Mouse (Mus musculus): ENCODE measurements around the gene Slc34a3. TPM values are rescaled to one million over a fixed set of nuclear protein-coding genes. Genes with fewer than 3 reads are reported as not detected.

The Slc34a3 gene
- total RNA-seq, 2 experiments from 2014 or later, result not detected

DNA sequence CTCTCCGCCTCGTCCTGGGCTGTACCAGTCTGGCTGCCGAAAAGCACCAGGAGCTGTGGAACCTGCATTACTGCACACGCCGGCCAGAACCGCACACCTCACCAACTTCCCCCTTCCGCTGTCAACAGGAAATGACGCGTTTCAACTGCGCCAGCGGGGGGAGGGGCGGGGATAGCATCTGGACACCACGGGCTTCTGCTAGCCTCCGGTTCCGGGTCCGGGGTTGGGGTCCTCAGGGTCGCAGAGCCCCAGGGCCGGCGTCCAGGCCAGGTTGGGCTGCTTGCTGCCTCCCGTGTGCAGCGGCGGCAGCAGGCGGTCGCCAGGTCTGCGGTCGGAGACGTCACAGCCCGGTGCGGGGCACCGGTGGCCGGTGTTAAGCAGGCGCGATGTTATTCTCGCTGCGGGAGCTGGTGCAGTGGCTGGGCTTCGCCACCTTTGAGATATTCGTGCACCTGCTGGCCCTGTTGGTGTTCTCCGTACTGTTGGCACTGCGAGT, 21.2 kb upstream of the Slc34a3 start, which contains the start of gene Tmem203:
Tmem203 (plus strand) TSS at position 156 of the 496 bp plus-strand sequence.
- peak; percentile 78 to 80 for DNase-seq
- intact Hi-C loops (cut with DNase I), result no loop called here

- no peak for DNase-seq
Observed at GRCm38 (mm10) chr2:25252331-25252730, 18.2 kb upstream of the Slc34a3 start.

DNA sequence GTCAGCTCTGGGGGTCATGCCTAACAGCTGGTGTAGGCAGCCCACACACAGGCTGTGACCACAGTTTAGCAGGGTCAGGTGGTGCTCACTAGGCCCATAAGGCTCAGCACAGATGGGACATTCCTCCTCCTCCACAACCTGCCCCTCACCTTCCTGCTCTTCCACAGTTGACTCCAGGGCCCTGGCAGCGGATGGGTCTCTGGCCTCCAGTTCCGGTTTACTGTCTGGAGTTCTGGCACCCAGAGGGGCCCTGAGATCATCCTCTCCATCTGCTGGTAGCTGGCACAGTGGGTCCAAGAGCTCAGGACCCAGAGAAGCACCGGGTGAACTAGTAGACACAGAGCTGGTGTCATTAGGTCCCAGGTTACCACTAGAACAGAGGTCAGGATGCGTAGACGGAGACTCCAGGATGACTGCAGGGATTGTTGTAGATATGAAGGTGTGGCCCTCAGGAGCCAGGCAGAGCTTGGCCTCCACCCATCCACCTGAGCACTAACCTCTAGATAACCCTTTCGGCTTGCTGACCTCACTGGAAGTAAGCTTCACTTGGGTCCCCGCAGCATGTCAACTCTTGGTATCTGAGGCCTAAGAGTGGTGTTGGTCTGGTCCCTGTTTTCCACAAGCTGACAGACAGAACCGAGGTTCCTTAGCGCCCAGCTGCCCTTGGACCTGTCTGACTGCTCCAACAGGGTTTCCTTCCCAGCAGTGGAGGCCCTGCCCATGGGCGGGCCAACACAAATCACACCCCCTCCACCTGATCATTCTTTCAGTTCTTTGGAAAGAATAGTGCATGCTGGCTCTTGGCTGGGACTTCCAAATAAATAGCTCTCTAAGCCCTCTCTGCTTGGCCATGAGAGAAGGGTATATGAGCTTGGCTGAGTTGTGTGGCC, 12.3 kb upstream of the Slc34a3 start, which contains the start of gene AL732309.1:
AL732309.1 (minus strand) TSS at position 681 of the 890 bp plus-strand sequence.
- no peak for DNase-seq
- intact Hi-C loops (cut with DNase I), result no loop called here

More at GRCm38 (mm10) chr2:25252331-25252730, 18.2 kb upstream of the Slc34a3 start:
- intact Hi-C loops (cut with DNase I), result no loop called here

DNA sequence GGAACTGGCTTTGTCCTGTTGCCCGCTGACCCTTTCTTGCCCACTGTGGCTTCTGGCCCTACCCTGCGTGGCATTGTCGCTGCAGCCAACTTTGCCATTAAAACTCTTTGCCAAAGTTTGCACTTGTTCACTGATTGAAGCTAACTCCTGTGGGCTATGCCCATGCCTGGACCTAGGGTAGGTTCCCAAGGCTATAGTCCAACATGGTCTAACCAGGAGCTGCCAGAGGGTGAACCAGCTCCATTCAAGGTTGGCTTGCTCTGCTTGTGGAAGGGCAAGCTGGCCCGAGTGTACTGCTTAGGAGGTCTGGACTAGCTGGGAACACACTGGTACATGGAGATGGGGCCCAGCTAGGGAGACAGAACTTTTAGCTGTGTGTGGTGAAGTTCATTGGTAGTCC, 10.0 kb upstream of the Slc34a3 start:
- intact Hi-C loops (cut with DNase I), result no loop called here
- no peak for DNase-seq

DNA sequence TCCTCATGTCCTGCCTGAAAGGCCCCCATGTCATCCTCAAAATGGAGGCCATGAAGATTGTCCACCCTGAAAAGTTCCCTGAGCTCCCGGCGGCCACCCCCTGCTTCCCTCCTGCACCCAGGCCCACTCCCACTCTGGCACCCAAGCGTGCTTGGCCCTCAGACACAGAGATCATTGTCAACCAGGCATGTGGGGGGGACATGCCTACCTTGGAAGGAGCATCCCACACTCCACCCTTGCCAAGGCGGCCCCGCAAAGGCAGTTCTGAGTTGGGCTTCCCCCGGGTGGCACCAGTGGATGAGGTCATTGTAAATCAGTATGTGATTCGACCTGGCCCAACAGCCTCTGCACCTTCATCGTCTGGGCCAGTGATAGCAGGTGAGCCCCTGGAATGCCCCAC, 9.2 kb upstream of the Slc34a3 start:
- no peak for DNase-seq
- intact Hi-C loops (cut with DNase I), result no loop called here

DNA sequence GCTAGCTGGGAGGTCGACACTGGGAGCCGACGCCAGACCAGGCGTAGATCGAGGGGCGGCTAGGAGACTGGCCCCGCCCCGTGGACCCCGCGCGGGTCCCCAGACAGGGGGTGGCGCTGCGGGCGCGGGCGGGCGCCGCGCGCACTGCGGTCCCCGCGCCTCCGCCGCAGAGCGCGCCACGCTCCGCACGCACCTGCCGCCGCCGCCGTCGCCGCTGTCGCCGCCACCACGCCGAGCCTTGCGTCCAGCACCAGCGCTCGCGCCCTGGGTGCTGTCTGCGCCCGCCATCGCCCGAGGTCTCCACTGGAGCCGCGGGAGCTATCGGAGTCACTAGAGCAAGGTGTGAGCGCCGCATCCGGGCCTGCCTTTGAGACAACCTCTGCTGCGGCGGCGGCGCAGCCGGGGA, 7.9 kb upstream of the Slc34a3 start, which contains the start of the genes Rnf208 and Cysrt1:
Rnf208 (plus strand) TSS at position 155 of the 406 bp plus-strand sequence.
Cysrt1 (minus strand) TSS at position 352 of the 406 bp plus-strand sequence.
- DNase-seq, result no peak
- intact Hi-C loops (cut with DNase I), result no loop called here

- intact Hi-C loops (cut with DNase I), result no loop called here
- no peak for DNase-seq
Observed at GRCm38 (mm10) chr2:25241438-25241775, 7.2 kb upstream of the Slc34a3 start.

DNA sequence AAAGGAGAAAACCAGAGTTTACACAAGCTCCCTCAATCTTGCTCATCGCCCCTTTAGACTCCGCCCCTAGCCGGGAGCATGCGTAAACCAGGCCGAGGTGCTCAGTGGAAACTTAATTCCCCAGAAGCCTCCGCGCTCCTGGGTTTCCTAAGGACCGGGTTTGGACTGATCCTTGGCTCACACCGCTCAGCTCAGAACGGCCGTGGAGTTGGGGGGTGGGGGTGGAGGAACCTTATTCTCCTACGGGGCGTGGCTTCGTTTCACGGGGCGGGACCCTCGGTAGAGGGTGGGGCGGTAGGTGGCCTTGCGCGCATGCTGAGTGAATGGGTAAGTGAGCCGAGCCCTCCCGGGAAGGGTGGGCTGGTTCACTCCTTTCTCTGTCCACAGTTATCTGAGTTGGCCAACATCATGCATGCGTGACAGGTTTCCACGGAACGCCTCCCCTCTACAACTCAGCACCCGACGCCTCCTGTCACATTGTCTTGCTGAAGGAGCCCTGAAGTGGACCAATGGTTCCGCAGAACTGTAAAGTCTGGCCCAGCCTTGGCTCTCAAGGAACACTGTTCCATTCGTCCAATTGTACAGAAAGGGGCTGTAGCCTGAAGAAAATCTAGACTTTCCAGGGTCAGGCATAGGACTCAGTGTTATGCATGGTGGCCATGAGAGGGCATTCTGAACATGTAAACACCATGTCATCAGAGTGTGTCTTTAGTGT, 6.7 kb upstream of the Slc34a3 start:
- intact Hi-C loops (cut with DNase I), result no loop called here
- peak; percentile 40 to 54 for DNase-seq

GRCm38 (mm10) chr2:25240310-25240709, 6.1 kb upstream of the Slc34a3 start:
- DNase-seq, result no peak
- intact Hi-C loops (cut with DNase I), result no loop called here

DNA sequence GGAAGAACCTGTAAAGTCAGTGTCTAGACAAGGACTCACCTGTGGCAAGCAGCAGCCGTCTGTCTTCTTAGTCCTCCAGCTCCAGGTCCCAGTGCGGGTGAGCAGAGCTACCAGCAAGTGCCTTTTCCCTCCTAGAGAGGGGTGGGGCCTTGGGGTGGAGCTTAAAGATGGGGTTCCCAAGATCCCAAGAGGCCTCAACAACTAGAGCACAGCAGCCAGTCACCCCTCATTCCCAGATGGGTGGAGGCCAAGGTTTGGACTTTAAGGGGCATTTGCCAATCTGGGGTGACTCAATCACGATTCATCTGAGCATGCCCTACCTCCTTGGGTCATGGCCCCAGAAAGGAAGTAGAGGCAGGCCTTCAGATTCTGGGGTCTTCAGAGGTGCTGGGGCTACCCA, 5.6 kb upstream of the Slc34a3 start:
- intact Hi-C loops (cut with DNase I), result no loop called here
- DNase-seq, result no peak

DNA sequence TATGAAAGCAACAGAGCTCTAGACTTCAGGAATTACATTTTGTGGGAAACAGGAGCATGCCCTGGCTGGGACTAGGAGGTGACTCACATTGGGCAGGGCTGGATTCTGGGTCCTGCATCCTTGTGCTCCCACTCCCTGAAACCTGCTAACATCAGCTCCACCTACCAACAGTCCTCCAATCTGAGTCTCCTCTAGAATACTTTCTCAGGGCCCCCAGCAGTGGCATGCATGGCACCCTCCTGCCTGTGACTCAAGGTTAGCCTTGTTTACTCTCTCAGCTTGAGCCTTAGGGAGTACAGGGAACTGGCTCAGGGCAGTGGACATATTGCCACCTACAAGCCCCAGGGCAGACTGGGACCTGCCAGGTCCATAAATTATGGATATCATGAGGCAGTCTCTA, 3.9 kb upstream of the Slc34a3 start:
- intact Hi-C loops (cut with DNase I), result no loop called here

GRCm38 (mm10) chr2:25237522-25237921, 3.4 kb upstream of the Slc34a3 start:
- no peak for DNase-seq

More for the DNA sequence above, 3.9 kb upstream of the Slc34a3 start:
- DNase-seq, result no peak

DNA sequence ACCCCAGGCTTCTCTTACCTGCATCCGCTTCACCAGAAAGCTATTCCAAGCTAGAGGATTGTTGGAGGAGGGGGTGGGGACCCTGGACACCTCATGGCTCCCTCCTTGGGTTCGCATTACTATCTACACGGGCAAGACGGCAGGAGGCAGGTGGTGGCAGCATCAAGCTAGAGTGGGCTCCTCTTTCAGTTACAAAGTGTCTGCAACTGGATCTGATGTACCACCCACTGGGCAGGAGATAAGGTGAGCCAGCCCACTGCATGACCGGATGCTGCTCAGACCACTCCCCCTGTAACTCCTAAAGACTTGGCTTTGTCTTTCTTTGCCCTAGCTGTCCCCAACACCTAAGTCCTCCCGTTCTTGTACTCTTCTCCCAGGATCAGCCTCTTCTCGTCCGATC, 2.5 kb upstream of the Slc34a3 start, which contains the start of gene Rnf224:
Rnf224 (minus strand) TSS at position 174 of the 400 bp plus-strand sequence.
- no peak for DNase-seq
- intact Hi-C loops (cut with DNase I), result no loop called here

More at GRCm38 (mm10) chr2:25237522-25237921, 3.4 kb upstream of the Slc34a3 start:
- intact Hi-C loops (cut with DNase I), result no loop called here

DNA sequence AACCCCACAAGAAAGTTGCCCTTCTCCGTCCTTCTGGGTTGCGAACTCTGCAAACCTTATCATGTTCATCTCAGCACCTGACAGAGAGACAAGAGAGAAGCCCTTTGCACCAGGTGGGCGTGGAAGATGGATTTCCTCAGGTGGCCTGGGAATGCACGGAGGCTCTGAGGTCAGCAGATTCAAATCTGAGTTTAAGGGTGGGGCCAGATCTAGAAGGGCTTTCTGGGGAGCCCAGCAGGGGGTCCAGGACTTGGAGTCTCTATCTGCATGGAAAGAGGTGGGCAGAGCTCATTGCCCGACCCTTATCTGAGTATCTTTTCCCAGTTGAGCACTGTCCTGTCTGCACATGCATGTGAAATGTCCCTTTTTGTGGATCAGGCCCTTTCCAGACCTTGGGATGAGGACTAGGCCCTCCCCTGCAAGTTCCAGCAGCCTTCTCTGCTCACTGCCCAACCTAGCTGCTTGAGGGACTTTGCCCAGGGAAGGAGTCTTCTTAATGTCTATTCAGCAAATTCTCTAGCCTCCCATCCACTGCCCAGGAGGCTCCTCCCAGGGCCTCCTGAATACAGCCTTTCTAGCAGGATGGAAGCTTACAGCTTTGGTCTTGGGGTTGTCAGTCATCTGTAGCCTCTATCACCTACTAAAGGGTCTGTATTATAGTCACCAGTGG, 522 bp upstream of the Slc34a3 start:
- DNase-seq, result no peak
- intact Hi-C loops (cut with DNase I), result no loop called here

DNA sequence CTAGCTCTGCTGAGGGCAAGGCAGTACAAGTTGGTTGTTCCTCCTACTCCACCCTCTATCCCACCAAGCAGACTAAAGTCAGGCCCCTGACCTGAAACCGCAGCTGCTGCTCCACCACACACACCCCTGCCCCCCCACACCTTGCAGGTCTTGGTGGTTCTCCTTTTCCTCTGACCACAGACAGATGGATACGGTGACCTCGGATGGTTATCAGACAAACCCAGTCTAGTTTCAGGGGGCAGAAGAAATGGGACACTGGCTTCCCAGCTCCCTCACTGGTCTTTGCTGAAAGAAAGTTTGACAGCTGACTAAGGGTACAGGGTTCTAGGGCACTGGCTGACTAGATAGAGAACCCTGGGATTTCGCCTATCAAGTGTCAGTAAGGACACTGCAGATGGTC, 743 bp downstream of the Slc34a3 start:
- no peak for DNase-seq
- intact Hi-C loops (cut with DNase I), result no loop called here

- intact Hi-C loops (cut with DNase I), result no loop called here
- DNase-seq, result no peak
Observed at GRCm38 (mm10) chr2:25231038-25231437, 3.1 kb downstream of the Slc34a3 start.

GRCm38 (mm10) chr2:25230581-25230980, 3.6 kb downstream of the Slc34a3 start:
- intact Hi-C loops (cut with DNase I), result no loop called here
- no peak for DNase-seq

DNA sequence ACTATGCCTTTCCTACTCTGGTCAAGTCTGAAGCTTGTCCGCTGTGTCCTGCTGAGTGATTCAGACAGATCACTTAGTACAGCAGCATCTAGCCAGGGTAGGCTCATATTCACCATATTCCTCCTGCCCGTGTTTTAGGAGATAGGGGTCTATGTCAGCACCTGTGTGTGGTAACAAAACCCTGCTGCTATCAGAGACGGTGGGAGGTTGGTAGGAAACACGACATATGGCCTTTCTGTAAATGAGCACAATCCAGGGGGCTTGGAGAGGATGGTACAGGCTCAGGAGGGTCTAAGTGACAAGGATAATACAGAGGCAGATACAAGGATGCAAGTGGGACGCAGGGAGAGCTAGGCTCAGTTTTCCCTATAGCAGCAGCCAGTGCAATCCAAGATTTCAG, 4.6 kb downstream of the Slc34a3 start:
- intact Hi-C loops (cut with DNase I), result no loop called here
- no peak for DNase-seq

DNA sequence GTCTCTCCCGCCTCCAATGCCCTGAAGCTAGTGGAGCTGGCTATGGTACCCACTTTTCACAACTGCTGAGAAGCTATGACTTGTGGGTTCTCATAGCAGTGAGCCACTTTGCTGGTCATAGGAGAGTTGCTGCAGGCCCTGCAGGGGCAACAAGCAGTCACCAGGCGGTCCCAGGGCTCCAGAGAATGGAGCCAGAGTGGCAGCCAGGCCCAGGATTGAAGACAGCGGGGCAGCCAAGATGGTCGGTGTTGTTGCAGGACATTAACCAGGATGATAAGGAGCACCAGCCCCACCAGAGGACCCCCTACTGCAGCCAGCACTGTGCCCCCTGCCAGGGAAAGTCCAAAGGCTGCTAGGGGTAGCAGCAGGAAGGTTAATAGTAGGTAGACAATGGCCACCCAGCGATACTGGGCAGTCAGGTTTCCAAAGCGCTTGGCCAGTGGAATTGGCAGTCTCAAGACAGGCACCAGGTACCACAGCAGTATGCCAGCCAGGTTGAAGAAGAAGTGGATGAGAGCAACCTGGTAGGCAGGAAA, 5.1 kb downstream of the Slc34a3 start:
- intact Hi-C loops (cut with DNase I), result loop anchor here (1.0 kb wide), 1 partner anchor 36 kb away; no protein-coding TSS in a partner anchor
- no peak for DNase-seq

DNA sequence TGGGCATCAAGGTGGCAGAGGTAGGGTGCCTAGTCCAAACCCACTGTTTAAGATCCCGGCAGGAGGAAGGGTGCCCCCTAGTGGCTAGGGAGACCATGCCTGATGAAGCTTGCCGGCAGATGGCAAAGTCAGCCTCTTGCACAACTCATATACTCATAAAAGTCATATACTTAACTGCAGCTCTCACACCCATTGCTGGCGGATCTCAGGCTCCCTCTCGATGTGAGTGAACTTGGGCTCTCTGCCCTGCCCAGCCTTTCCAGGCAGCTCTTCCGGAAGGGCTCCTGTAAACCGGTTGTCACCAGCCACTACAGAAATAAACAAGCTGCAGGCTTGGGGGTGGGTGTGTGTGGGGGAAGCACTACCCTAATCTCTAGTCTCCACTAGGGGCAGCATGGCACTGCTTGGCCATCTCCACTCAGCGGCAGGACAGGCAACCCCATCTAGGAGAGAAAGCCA, 5.7 kb downstream of the Slc34a3 start:
- peak; percentile 78 to 85 for DNase-seq
- intact Hi-C loops (cut with DNase I), result loop anchor here (1.0 kb wide), 1 partner anchor 35 kb away; no protein-coding TSS in a partner anchor

Measured in gastrocnemius, postnatal 36 days (tissue).